Mouse (Mus musculus): ENCODE data around the gene Gm6034. TPM values are rescaled to one million over a fixed set of nuclear protein-coding genes. Genes with fewer than 3 reads are reported as not detected.
"Not testable (repeated sequence)": the region's sequence is repeated elsewhere in the genome, so short reads cannot be mapped to it uniquely, and the experiment has no call there.

Gm6034 gene
- polyA plus RNA-seq, 1 experiment: not detected

GRCm38 (mm10) chr17:36093936-36094335 is 51.2 kb downstream of the Gm6034 start:
- H3K27me3 ChIP-seq (ENCODE audit: control insufficient read depth, insufficient read depth, insufficient read length): peaks cover 4% of the 10 kb centered on the region
- no peaks in the 10 kb centered on the region for H3K79me2 ChIP-seq (ENCODE audit: control insufficient read depth, insufficient read depth)
- H3K4me2 ChIP-seq (ENCODE audit: low read depth): no peak overlapping the region
- H3K36me3 ChIP-seq (ENCODE audit: control insufficient read depth, insufficient read depth): no peaks in the 10 kb centered on the region
- H3ac ChIP-seq (ENCODE audit: control insufficient read depth, insufficient read length): no peak overlapping the region
- H3K4me3 ChIP-seq: no peak overlapping the region
- TF ChIP-seq TCF3 (IDR thresholded peaks at IDR 0.05; ENCODE audit: insufficient read length, low read depth): no peak
- TF ChIP-seq REST (IDR thresholded peaks at IDR 0.05; ENCODE audit: insufficient read depth, insufficient read length): no peak

- not testable (repeated sequence) for H3K4me2 ChIP-seq (ENCODE audit: low read depth); H3ac ChIP-seq (ENCODE audit: control insufficient read depth, insufficient read length)
Observed at GRCm38 (mm10) chr17:36099603-36100002, 56.8 kb downstream of the Gm6034 start.

GRCm38 (mm10) chr17:36102091-36102490 is 59.3 kb downstream of the Gm6034 start:
- H3K27me3 ChIP-seq (ENCODE audit: control insufficient read depth, insufficient read depth, insufficient read length); H3K79me2 ChIP-seq (ENCODE audit: control insufficient read depth, insufficient read depth); H3K4me2 ChIP-seq (ENCODE audit: low read depth); H3K36me3 ChIP-seq (ENCODE audit: control insufficient read depth, insufficient read depth); H3K4me3 ChIP-seq; H3ac ChIP-seq (ENCODE audit: control insufficient read depth, insufficient read length): not testable (repeated sequence)

More at GRCm38 (mm10) chr17:36099603-36100002, 56.8 kb downstream of the Gm6034 start:
- H3K79me2 ChIP-seq (ENCODE audit: control insufficient read depth, insufficient read depth); H3K4me3 ChIP-seq; H3K27me3 ChIP-seq (ENCODE audit: control insufficient read depth, insufficient read depth, insufficient read length); H3K36me3 ChIP-seq (ENCODE audit: control insufficient read depth, insufficient read depth): not testable (repeated sequence)

Other genes starting within 250 kb of the Gm6034 start
- 45.1 TPM for gene Ier3, start 221.3 kb upstream of the Gm6034 start, polyA plus RNA-seq (2012; fragmentation: generic; extraction: Trizol)
- 107 TPM for gene Flot1, start 219.7 kb upstream of the Gm6034 start, polyA plus RNA-seq (2012; fragmentation: generic; extraction: Trizol)
- gene Tubb5, start 204.7 kb upstream of the Gm6034 start, polyA plus RNA-seq (2012; fragmentation: generic; extraction: Trizol): 692 TPM
- 7.0 TPM for gene Mdc1, start 201.4 kb upstream of the Gm6034 start, polyA plus RNA-seq (2012; fragmentation: generic; extraction: Trizol)
- gene Nrm, start 181.6 kb upstream of the Gm6034 start, polyA plus RNA-seq (2012; fragmentation: generic; extraction: Trizol): 18.5 TPM
- gene Ppp1r18, start 177.4 kb upstream of the Gm6034 start, polyA plus RNA-seq (2012; fragmentation: generic; extraction: Trizol): 46.2 TPM
- 29.4 TPM for gene Dhx16, start 163.1 kb upstream of the Gm6034 start, polyA plus RNA-seq (2012; fragmentation: generic; extraction: Trizol)
- 33.7 TPM for gene 2310061I04Rik, start 145.5 kb upstream of the Gm6034 start, polyA plus RNA-seq (2012; fragmentation: generic; extraction: Trizol)
- 23.1 TPM for gene Atat1, start 132.9 kb upstream of the Gm6034 start, polyA plus RNA-seq (2012; fragmentation: generic; extraction: Trizol)
- gene Mrps18b, start 126.6 kb upstream of the Gm6034 start, polyA plus RNA-seq (2012; fragmentation: generic; extraction: Trizol): 104 TPM
- 32.9 TPM for gene Ppp1r10, start 126.5 kb upstream of the Gm6034 start, polyA plus RNA-seq (2012; fragmentation: generic; extraction: Trizol)
- 90.1 TPM for gene Abcf1, start 73.2 kb upstream of the Gm6034 start, polyA plus RNA-seq (2012; fragmentation: generic; extraction: Trizol)
- 64.1 TPM for gene Gnl1, start 63.1 kb upstream of the Gm6034 start, polyA plus RNA-seq (2012; fragmentation: generic; extraction: Trizol)
- 14.1 TPM for gene Prr3, start 62.7 kb upstream of the Gm6034 start, polyA plus RNA-seq (2012; fragmentation: generic; extraction: Trizol)
- gene H2-T24, start 22.4 kb upstream of the Gm6034 start, polyA plus RNA-seq (2012; fragmentation: generic; extraction: Trizol): 0.47 TPM
- 13.6 TPM for gene H2-T23, start 10.1 kb upstream of the Gm6034 start, polyA plus RNA-seq (2012; fragmentation: generic; extraction: Trizol)
- gene H2-T22, start 214 bp upstream of the Gm6034 start, polyA plus RNA-seq (2012; fragmentation: generic; extraction: Trizol): 22.1 TPM
- gene Gm11127, start 15.4 kb downstream of the Gm6034 start, polyA plus RNA-seq (2012; fragmentation: generic; extraction: Trizol): 0.23 TPM
- not detected for gene Gm19684, start 78.7 kb downstream of the Gm6034 start, polyA plus RNA-seq (2012; fragmentation: generic; extraction: Trizol)
- not detected for gene Gm7030, start 86.5 kb downstream of the Gm6034 start, polyA plus RNA-seq (2012; fragmentation: generic; extraction: Trizol)
- gene Gm8909, start 125.6 kb downstream of the Gm6034 start, polyA plus RNA-seq (2012; fragmentation: generic; extraction: Trizol): not detected
- gene H2-T3, start 147.3 kb downstream of the Gm6034 start, polyA plus RNA-seq (2012; fragmentation: generic; extraction: Trizol): not detected
- gene Rpp21, start 215.1 kb downstream of the Gm6034 start, polyA plus RNA-seq (2012; fragmentation: generic; extraction: Trizol): 59.2 TPM
- gene Trim39, start 229.3 kb downstream of the Gm6034 start, polyA plus RNA-seq (2012; fragmentation: generic; extraction: Trizol): 5.5 TPM
- gene H2-M10.2, start 243.5 kb downstream of the Gm6034 start, polyA plus RNA-seq (2012; fragmentation: generic; extraction: Trizol): not detected